Mouse (Mus musculus) urinary bladder, postnatal 14 days (tissue): ENCODE data around the gene Lgals1.

ENCODE experiments used
- DNase-seq: peaks from one replicate; pipeline ENCODE4 v3.0.0; 2021; ENCODE audit warnings: low spot score

Lgals1 gene

DNA sequence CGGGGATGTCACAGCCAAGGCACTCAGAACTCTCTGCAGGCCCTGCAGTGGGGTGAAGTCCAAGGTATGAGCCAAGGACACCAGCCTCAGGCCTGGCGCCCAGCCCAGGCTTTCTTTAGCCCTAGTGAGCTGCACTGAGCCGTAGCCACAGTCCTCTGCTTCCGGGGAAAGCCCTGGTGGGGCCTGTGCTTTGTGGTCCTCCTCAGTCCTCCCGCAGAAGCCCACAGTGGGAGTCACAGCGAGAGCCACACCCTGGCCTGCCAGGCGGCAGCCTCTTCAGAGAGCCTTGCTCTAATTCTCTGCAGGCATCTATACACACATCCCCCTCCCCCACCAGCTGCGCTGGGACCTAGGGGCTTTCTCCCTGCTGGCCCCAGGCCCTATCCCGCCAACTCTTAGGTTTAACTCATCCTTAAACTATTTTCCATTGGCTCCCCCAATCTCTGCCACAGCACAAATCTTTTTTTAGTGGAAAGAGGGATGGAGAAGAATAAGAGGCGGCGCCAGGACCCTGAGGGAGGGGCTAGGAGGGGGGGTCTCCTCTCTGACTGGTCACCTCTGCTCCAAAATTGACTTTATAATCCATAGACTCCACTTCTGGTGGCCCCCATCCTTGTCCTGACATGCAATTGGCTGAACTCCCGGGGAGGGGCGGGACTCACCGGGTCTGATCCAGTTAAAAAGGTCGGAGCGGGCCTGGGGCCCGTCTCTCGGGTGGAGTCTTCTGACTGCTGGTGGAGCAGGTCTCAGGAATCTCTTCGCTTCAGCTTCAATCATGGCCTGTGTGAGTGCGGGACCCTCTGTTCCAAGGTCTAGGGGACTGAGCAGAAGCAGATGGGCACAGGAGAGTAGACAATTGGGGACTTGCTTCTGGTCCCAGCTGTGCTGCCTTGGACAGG is at the start of gene Lgals1:
Lgals1 (plus strand) TSS at position 705 of the 899 bp plus-strand sequence.
- peak; percentile 87 for DNase-seq

DNA sequence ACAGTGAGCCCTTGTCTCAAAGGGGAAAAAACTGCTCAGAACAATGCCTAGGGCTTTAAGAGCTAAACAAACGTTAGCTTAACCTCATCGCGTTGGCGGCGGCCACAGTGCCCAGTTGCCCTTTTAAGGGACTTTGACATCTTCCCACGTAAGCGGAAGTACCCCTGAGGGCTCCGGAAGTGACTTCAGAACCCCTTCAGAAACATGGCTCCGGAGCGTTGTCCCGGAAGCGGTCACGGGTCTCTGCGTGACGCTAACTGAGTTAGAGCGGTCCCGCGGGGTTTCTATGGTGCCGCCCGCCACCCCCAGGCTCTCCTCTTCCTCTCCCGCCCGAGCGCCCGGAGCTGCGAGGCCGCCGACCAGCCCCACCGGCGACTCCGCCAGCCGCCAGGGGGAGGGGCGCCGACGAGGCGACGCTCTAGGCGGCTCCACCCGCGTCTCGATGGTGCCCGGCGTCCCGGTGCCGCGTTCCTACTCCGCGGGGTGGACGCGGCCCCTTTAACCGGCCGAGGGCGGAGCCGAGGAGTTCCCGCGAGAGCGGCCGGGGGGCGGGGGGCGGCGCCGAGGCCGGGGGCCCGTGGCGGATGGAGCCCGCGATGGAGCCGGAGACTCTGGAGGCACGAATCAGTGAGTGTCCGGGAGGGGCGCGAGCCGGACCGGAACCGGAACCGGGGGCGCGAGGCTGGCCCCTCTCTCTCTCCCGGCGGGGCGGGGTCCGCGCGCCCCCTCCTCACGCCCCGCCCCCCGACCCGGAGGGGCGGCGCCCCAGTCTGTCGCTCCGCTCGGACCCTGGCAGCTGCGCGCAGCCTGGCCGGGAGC is 49.3 kb upstream of the Lgals1 start, which contains the start of gene Gga1:
Gga1 (plus strand) TSS at position 200 of the 819 bp plus-strand sequence.
- DNase-seq, result peak; percentile 94

DNA sequence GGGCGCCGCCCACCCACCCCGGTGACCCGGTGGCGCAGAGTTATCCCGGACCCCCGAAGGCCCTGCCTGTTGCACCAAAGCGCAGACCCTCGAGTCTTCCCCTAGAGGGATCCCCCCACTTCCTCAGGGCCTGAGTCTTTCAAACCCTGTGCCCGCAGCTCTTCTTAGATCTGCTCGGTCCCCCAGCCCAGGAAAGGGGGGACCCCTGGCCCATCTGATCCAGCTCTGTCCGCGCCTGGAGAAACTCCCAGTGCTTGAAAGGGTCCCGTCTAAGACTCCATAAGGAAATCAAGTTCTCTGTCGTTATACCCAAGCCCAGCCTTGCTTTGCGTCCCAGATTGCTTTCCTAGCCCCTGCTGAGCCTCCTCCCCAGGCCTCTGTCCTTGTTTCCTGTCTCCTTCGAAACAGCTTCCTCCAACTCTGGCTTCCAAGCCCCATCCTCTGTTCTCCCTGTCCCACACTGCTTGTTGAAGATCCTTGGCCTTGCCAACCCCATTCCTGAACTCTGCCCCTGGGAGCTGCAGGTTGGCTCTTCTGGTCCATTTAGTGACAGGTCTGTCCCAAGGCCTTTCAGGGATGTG is 48.6 kb upstream of the Lgals1 start:
- DNase-seq, result no peak

DNA sequence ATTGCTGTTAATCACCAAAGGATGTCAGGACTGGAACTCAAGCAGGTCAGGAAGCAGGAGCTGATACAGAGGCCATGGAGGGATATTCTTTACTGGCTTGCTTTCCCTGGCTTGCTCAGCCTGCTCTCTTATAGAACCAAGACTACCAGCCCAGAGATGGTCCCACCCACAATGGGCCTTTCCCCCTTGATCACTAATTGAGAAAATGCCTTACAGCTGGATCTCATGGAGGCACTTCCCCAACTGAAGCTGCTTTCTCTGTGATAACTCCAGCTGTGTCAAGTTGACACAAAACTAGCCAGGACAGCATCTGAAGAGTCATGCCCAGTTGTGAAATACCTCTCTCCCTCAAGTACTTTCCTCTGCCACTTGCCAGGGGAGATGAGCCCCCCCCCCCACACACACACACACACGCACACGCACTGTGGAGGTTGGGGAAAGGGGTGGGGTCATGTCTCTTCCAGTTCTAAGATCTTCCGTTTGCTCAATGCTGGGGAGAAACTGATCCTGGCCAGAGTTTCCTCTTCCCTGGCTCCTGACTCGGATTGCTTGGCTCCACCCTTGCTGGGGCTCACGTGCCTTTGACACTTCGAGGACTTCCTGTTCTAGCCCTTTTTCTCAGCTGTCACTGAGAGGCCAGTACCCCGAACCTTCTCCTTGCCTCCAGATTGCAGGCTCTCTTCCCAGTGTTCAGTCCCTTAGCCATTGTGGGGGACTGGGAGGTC is 47.6 kb upstream of the Lgals1 start:
- DNase-seq, result peak; percentile 39

DNA sequence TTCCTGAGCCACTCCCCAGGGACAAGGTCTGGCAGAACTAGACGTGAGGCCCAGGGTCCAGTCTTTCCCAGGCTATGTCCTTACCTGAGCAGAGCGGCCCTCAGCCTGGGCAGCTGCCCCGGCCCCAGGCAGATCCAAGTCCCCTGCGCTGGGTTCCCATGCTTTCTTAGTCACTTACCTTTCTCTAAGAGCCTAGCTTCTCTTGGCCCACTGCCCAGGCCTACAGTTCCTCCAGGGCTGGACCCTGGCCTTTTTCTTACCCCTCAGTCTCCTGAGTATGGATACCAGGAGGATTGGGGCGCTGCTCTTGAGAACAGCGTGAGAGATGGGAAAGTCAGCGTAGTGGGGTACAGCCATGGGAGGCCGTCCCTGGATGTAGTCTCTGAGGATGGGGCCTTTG is 46.1 kb upstream of the Lgals1 start:
- no peak for DNase-seq

DNA sequence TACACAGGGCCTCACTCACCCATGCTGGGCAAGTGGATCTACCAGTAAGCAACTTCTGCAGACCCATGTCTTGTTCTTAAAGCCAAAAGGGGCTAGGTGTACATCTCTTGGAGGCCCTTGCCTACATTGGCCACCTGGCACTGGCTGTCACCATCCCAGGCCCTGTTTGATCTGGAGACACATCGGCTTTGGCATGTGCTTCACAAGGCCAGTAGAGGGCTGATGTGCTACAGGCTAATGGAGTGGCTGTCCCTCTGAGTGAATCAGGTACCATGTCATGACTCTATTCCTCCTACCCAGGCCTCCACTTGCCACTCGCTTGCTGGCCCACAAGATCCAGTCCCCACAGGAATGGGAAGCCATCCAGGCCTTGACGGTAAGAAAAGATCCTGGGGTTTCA is 44.7 kb upstream of the Lgals1 start:
- no peak for DNase-seq

DNA sequence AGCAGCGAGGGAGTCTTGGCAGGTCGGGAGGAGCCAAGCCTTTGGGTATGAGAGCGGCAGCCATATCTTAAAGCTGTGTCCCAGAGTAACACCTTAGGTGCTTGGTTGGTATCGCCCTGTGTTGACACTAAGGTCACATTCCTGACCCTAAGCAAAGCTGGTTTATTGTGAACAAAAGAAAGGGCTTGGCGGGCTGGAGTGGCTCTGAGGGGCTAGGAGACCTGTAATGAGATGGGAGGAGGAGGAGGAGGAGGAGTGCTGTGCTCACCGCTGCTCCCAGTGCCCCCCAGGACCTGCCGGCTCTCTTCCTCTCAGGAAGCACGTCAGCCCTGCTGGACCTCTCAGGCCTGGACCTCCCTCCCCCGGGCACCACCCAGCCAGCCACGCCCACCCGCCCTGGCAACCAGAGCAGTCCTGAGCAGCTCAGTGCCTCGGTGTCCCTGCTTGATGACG is 37.1 kb upstream of the Lgals1 start:
- no peak for DNase-seq

DNA sequence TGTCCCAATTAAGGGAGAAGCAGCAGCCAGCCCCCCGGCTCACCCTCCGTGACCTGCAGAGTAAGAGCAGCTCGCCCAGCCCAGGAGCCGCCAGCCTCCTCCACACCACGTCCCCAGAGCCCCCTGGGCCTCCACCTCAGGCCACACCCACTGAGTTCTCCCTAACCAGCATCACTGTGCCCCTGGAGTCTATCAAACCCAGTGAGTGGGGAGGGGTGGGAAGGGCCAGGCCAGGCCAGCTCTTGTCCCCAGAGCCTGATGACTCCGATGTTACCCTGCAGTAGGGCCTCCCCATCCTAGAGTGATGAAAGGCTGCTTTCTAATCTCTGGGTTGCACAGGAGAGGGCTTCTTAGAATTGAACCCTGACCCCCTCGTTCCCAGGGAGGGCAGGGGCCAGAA is 34.1 kb upstream of the Lgals1 start:
- no peak for DNase-seq

DNA sequence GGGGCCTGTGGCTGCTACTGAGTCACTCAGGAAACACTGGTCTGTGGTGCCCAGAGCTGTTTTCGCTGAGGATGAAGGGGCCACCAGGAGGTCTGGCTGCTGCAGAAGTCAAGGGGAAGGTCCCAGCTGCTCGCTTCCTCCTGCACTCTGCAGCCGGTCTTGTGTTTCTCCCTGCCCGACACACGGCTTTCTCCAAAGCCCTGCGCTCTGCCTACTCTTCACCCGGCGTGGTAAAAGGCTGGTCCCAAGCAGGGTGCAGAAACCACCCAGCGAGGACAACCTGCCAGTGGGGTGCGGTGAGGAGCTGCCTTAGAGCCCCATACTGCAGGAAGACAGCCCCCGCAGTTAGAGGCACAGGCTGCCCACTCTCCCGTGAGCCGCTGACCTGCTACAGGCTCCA is 31.8 kb upstream of the Lgals1 start:
- no peak for DNase-seq

DNA sequence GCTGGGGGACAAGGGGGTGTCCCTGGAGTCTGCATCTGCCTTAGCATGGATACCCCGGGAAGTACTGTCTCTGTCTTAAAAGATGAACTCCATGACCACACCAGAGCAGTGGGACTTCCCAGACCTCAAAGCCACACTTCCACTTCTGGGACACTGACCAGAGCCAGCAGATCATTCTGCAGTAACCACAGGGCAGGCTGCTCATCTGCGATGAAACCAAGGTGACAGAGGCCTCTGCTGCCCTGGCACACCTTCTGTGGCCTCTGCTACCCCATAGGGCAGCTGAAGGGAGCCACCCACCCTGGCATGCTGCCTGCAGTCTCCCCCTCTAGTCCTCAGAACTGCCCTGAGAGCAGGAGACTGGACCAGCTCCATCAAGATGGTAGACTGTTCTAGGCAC is 30.8 kb upstream of the Lgals1 start:
- no peak for DNase-seq

DNA sequence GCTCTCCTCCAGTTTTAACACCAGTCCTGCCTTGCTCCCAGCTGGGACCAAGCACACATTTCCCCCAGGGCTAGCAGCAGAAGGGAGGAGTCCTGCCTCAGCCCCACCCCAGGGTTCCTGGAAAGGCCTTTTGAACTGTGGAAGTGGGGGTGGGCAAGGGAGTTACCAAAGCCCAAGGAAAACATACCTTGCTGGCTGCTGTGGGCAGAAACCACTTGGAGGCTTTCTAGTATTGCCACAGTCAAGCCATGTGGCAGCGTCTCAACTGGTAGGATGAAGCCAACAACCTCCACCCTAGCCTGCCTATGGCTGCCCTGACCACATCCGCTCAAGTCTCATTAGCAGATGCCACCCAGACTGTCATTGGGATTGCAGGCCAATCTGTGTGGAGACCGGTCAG is 30.4 kb upstream of the Lgals1 start:
- no peak for DNase-seq

DNA sequence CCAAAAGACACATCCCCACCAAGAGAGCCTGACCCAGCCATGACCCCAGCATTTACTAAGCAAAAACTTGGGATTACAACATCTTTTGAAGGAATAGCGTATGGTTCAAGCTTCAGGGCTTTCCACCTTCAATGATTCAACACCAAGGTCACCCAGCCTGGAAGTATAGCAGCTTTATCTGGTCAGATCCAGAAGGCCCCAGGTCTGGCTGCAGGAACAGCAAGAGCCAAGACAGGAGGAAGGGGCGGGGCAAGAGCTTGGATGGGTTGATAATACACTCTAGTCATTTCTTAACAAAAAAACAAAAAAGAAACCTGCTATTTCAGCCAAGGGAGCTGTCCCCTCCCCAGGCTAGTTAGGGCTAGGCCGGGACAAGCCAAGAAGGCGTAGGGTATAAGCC is 29.0 kb upstream of the Lgals1 start:
- DNase-seq, result no peak

DNA sequence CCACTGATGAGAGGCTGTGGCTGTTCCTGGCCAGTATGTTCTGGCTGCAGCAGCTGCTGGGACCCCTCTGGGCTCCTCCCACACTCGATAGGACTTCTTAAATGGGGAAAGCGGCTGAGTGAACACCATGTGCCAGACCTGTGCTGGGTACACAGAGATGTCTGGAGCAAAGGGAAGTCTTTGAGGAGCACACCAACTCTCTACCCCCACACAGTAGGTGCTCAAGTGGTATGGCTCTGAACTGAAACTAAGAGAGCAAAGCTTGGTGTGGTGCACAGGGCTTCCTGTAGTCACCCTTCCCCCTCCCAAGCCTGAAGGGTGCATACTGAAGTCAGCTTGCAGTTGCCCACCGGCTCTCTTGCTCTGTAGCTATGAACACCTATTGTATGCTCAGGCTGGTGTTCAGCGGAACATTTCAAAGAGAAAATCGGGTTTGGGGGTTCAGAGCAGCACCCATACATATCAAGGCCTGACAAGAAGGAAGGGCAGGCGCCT is 28.0 kb upstream of the Lgals1 start:
- DNase-seq, result no peak

DNA sequence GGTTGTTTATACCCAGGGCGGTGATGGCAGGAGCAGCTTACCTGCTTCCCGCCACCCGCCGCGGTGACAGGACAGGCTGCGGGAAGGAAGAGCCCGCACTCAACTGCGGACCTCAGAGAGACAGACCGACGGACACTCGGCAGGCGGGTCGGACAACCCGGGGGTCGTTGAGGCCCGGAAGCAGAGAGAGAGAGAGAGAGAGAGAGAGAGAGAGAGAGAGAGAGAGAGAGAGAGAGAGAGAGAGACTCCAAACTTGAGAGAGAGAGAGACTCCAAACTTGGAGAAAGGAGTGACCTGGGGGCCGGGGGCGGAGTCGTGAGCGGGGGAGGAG is 27.2 kb upstream of the Lgals1 start, which contains the start of gene Gm49510:
Gm49510 (plus strand) TSS at position 259 of the 331 bp plus-strand sequence.
- DNase-seq, result no peak

DNA sequence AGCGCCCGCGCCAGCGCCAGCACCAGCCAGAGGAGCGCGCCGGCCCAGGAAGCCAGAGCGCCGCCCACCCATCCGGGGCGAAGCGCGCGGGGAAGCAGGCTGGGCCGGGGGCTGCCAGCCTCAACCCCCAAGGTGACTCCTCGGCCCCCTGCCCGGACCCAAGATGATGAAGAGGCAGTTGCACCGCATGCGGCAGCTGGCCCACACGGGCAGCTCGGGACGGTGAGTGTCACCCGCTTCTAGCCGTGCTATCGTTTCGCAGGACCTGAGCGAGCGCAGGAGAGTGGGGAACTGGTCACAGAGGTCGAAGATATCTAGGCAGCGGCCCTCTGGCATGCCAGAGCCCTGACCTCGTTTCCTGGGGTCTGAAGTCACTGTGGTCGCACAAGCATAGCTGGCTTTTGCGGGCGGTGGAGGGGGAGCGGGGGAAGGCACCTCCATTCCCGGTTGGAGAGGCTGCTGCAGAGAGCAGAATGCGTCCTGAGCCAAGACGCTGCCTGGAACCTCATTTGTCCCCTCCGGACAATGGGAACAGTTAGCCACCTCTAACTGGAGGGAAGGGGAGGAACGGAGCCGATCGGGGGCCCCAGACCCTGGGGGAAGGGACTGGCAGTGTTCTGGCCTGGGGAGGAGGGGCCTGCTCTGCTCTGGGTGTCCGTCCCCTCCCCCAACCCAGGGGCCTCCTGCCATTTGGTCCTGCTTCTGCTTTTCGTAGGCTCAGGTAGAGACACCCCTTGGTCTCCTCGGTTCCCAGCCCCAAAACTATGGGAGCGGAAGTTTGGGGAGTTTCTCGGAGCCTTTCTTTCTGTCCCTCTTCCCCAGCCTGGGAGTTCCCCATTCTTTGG is 26.6 kb upstream of the Lgals1 start, which contains the start of gene Sh3bp1:
Sh3bp1 (plus strand) TSS at position 29 of the 845 bp plus-strand sequence.
- DNase-seq, result peak; percentile 77

DNA sequence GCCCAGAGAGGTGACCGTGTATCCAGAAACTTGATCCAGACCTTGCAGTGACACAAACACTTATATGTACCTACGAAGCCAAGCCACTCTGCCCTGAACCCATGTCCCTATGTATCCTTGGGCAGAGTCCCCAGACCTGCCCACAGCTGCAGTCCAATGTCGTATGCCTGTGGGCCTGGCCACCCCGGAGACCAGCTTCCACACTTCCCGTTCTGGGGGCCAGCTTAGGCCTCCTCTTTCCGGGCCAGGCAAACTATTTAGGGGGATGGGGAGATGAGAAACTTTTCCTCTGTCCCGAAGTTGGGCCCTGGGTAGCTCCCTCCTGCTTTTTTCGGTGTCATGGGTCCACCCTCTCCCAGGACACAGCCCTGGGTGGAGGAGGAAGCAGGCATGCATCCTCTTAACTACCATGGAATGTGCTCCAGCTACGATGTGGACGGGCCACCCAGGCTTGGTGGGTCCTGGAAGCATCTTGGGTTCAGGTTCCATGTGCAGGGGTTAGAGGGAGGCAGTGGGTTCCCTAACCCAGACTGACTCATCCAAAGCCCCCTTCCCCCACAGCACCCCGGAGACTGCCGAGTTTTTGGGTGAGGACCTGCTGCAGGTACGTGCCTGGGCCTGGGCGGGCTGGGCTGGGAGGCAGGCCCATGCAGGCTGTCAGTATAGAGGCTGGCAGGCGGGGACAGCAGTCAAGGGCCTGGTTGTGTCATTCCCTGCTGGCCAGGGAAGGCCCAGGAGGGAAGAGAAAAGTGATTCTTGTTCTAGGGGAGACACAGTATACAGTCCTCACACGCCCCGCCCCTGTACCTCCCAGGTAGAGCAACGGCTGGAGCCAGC is 25.7 kb upstream of the Lgals1 start:
- peak; percentile 48 for DNase-seq

DNA sequence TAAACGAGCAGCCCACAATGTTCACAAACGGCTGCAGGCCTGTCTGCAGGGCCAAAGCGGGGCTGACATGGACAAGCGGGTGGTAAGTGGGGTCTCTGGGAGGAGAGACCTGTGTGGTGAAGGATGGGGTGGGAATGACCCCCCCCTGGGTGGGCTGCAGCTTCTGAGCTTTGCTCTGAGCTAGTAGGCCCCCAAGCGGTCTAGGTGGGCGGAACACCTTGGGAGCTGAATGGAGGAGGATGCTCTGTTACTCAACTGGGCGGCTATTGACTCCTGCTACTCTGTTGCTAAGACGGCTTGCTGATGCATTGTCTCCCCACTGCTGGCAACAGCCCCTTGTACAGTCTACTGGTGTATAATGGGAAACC is 25.1 kb upstream of the Lgals1 start:
- DNase-seq, result no peak

DNA sequence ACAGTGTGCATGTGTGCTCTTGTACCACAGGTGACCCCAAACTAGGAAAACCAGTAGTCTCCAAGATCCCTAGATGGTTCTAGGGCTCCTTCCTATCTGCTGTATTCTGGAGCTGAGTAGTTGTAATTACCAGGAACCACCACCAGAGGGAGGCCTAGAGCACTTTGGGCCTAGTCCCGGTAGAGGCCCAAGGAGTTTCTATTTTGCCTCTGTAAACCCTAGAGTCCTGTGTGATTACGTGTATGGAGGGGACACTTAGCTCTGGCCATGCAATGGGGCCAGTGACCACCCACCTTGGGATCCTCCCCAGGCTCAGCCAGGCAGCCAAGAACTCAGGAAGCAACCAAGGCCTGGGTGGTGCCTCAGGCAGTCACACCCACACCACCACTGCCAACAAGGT is 23.3 kb upstream of the Lgals1 start:
- peak; percentile 86 for DNase-seq

DNA sequence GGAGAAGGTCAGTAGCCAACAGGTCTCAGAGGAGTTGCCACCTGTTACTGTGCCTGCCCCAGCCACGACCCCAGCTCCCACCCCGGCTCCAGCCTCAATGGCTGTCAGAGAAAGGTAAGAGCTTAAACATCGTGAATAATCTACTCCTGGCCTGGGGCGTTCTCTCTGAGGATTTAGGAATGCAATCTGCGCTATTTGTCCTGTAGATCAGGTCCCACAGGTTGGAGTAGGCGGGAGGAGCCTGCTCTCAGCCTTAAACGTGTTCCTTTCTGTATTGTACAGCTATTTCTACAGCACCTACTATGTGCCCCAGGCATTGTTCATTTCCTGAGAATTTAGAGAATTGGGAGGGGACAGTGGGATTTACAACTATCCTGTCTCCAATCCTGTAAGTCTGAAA is 18.1 kb upstream of the Lgals1 start:
- no peak for DNase-seq

DNA sequence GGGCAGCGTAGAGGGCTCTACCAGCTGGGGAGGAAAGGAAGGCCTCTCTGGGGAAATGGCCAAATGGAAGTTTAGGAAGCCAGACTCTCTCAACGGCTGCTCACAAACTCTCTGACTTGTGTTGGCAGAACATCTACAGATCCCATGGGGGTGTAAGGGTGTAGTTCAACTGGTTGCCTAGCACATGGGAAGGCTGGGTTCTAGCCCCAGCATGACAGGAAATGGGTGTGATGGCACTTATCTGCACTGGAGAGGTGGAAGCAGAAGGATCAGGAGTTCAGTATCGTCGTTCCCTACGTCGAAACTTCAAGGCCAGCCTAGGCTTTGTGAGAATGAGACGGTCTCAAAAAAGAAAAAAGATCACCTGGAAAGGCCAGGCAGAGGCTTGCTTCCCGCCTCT is 17.5 kb upstream of the Lgals1 start:
- DNase-seq, result no peak
